In genomic region chr1:193330172-193330571, GRCm38 (mm10) we compare ENCODE assay signal across 9 mouse cellular contexts. TPM values are rescaled to one million over a fixed set of nuclear protein-coding genes. Genes with fewer than 3 reads are reported as not detected.
DNase-seq lines count a peak whose midpoint lies in the region; ATAC-seq and TF ChIP-seq lines count a peak whose summit lies in the region.
"Had no signal": no experiment of that assay in that cellular context is flagged by ENCODE, and none has a peak within 500 bp of the region (broad histone marks: within the 10 kb centered on the region; RNA-seq: fewer than 3 reads in every experiment).

No protein-coding gene starts in this region.

- peak; percentile 96 for TF ChIP-seq CTCF in cortical plate, adult 2 months (IDR thresholded peaks at IDR 0.05; ENCODE audit: extremely low read depth, insufficient read depth, low read length)

- no peak overlapping the region for H3K27ac ChIP-seq in cortical plate, adult 2 months (ENCODE audit: insufficient read depth, low read length)
- H3K27ac ChIP-seq: liver, embryonic 13.5 days had no signal

- peak; percentile 79 for ATAC-seq in inflammation-experienced regulatory T-cells, adult 6 months
- ATAC-seq in megakaryocyte-erythroid progenitor cell, adult 5-6 weeks (replicated peaks; ENCODE audit: low FRiP score, low TSS enrichment, poor library complexity, severe bottlenecking): peak; percentile 73

- H3K4me1 ChIP-seq in cortical plate, adult 2 months (ENCODE audit: control insufficient read depth, insufficient read depth, low read length): peaks cover 14% of the 10 kb centered on the region

- no peak overlapping the region for H3K4me3 ChIP-seq in cortical plate, adult 2 months (ENCODE audit: insufficient read depth, low read length)
- H3K4me3 ChIP-seq: liver, embryonic 13.5 days had no signal

- peak; percentile 49 for DNase-seq in ZHBTc4 (ENCODE audit: low read depth, low spot score)
- DNase-seq in gastrocnemius, postnatal 25 days: peak; percentile 77
- peak; percentile 70 to 86 for DNase-seq in left cerebral cortex, adult 8-10 months (ENCODE audit: low spot score in 2 of 2)
- DNase-seq in right cerebral cortex, postnatal 36 days (ENCODE audit: low spot score in 2 of 2): peak; percentile 75 to 76
- DNase-seq in urinary bladder, postnatal 25 days (ENCODE audit: low spot score): no peak
- DNase-seq: liver, embryonic 13.5 days had no signal

- no peak for TF ChIP-seq POLR2A in cortical plate, adult 2 months (IDR thresholded peaks at IDR 0.05; ENCODE audit: extremely low read depth, insufficient read depth, low read length)

RNA-seq across cellular contexts. Expression of gene Camk1g, which starts 39.9 kb away (rescaled TPM):
- polyA plus RNA-seq in cortical plate, adult 2 months (2012; rRNA removed): 34.4 and 34.5 TPM in 2 replicates
- total RNA-seq in gastrocnemius, postnatal 25 days (2021): under 1 TPM in 1 of 2 experiments, not detected in 1; 0.18 TPM
- not detected for polyA plus RNA-seq in inflammation-experienced regulatory T-cells, adult 6 months (2017; shearing (Covaris generic))
- total RNA-seq in left cerebral cortex, adult 8-10 months (2022): 10 to 100 TPM; 28.7 to 33.3 (median 30.1) TPM
- not detected in 2 replicates for total RNA-seq in megakaryocyte-erythroid progenitor cell, adult 5-6 weeks (2014; fragmentation: Nextera tagmentation)
- total RNA-seq in megakaryocyte-erythroid progenitor cell, adult 5-6 weeks (2017): not detected in 2 replicates

RNA-seq across cellular contexts. Expression of gene G0s2, which starts 57.2 kb away (rescaled TPM):
- 20.8 and 22.6 TPM in 2 replicates for polyA plus RNA-seq in cortical plate, adult 2 months (2012; rRNA removed)
- 10 to 100 TPM; 14.8 to 47.8 TPM for total RNA-seq in gastrocnemius, postnatal 25 days (2021)
- under 1 TPM in 1 of 3 experiments, not detected in 2; 0.79 TPM for polyA plus RNA-seq in inflammation-experienced regulatory T-cells, adult 6 months (2017; shearing (Covaris generic))
- 1 to 10 TPM; 4.9 to 9.1 (median 6.8) TPM for total RNA-seq in left cerebral cortex, adult 8-10 months (2022)
- total RNA-seq in megakaryocyte-erythroid progenitor cell, adult 5-6 weeks (2014; fragmentation: Nextera tagmentation): 1.2 TPM in 1 of 2 replicates, not detected in the other
- total RNA-seq in megakaryocyte-erythroid progenitor cell, adult 5-6 weeks (2017): not detected in 2 replicates

Comparison
In these comparisons a context has a peak if more than half of its experiments do, and no peak if none do; other contexts are left out.
1. RNA of gene Camk1g, which starts 39.9 kb away (total RNA-seq): 28.7 to 33.3 TPM in left cerebral cortex, adult 8-10 months; 0.18 TPM in gastrocnemius, postnatal 25 days and not detected in megakaryocyte-erythroid progenitor cell, adult 5-6 weeks; every median in the first group is over 10 times any median in the second.